ENCODE assay signal across 15 mouse cellular contexts in the genomic region with DNA sequence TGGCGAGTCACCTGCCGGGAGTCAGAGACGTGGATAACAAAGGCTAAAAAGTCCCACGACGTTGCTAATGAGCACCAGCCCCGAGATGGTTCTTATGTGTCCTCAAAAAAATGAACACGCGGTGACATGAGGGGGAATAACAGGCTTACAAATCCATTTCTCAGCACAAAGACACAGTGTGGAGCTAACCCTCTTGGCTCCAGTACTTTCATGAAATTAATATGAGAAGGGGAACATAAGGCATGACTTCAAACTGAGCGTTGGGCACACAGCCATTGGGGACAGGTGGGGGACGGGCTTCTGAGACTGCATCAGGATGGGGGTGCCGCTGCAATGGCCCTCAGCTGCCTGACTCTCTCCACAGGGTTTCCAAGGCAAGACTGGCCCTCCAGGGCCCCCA.
DNase-seq lines count a peak whose midpoint lies in the region; ATAC-seq lines count a peak whose summit lies in the region.
"Had no signal": no experiment of that assay in that cellular context is flagged by ENCODE, and none has a peak within 500 bp of the region (broad histone marks: within the 10 kb centered on the region; RNA-seq: fewer than 3 reads in every experiment).

No protein-coding gene starts in this region.

- no peak for ATAC-seq in hindbrain, embryonic 11.5 days (ENCODE audit: low FRiP score)
- ATAC-seq in midbrain, embryonic 15.5 days (replicated peaks): peak; percentile 33; the same call in 1 of the 2 replicates
- no peak for ATAC-seq in midbrain, embryonic 11.5 days (ENCODE audit: low FRiP score)
- ATAC-seq in liver, embryonic 16.5 days (ENCODE audit: low read depth): no peak

- H3K4me3 ChIP-seq in hindbrain, embryonic 10.5 days: no peak overlapping the region
- H3K4me3 ChIP-seq in hindbrain, embryonic 11.5 days (ENCODE audit: low read depth, low read length): no peak overlapping the region
- H3K4me3 ChIP-seq in midbrain, embryonic 15.5 days: no peak overlapping the region
- no peak overlapping the region for H3K4me3 ChIP-seq in midbrain, embryonic 11.5 days (ENCODE audit: low read depth, low read length)
- no peak overlapping the region for H3K4me3 ChIP-seq in liver, embryonic 16.5 days (ENCODE audit: low read depth, low read length)
- H3K4me3 ChIP-seq: heart, embryonic 13.5 days had no signal

- H3K27me3 ChIP-seq in hindbrain, embryonic 10.5 days (ENCODE audit: insufficient read depth, poor library complexity, severe bottlenecking): no peaks in the 10 kb centered on the region
- H3K27me3 ChIP-seq in hindbrain, embryonic 11.5 days (ENCODE audit: control insufficient read depth, insufficient read depth, low read length): no peaks in the 10 kb centered on the region
- no peaks in the 10 kb centered on the region for H3K27me3 ChIP-seq in midbrain, embryonic 15.5 days (replicated peaks)
- H3K27me3 ChIP-seq in midbrain, embryonic 11.5 days (ENCODE audit: control insufficient read depth, insufficient read depth, low read length): no peaks in the 10 kb centered on the region
- no peaks in the 10 kb centered on the region for H3K27me3 ChIP-seq in liver, embryonic 16.5 days (ENCODE audit: control insufficient read depth, insufficient read depth, low read depth, low read length)
- H3K27me3 ChIP-seq: heart, embryonic 13.5 days had no signal

- H3K27ac ChIP-seq in hindbrain, embryonic 10.5 days: peak overlapping the region; percentile 41; the same call in 1 of the 2 replicates
- no peak overlapping the region for H3K27ac ChIP-seq in hindbrain, embryonic 11.5 days (ENCODE audit: low read depth, low read length)
- peak overlapping the region; percentile 42; the same call in 1 of the 2 replicates for H3K27ac ChIP-seq in midbrain, embryonic 15.5 days
- no peak overlapping the region for H3K27ac ChIP-seq in midbrain, embryonic 11.5 days (ENCODE audit: low read depth, low read length)
- peak overlapping the region; percentile 89 for H3K27ac ChIP-seq in liver, embryonic 16.5 days (ENCODE audit: low read length)
- H3K27ac ChIP-seq: heart, embryonic 13.5 days; kidney, postnatal 0 days had no signal

- H3K4me2 ChIP-seq in hindbrain, embryonic 11.5 days (replicated peaks; ENCODE audit: low read depth, low read length): no peak overlapping the region
- H3K4me2 ChIP-seq in midbrain, embryonic 15.5 days: no peak overlapping the region
- H3K4me2 ChIP-seq in midbrain, embryonic 11.5 days: no peak overlapping the region
- no peak overlapping the region for H3K4me2 ChIP-seq in liver, embryonic 16.5 days (ENCODE audit: low read depth, low read length)
- H3K4me2 ChIP-seq: heart, embryonic 13.5 days had no signal

- peaks cover 18% of the 10 kb centered on the region for H3K4me1 ChIP-seq in hindbrain, embryonic 10.5 days (replicated peaks)
- H3K4me1 ChIP-seq in hindbrain, embryonic 11.5 days (replicated peaks; ENCODE audit: control insufficient read depth, insufficient read depth, low read length): no peaks in the 10 kb centered on the region
- peaks cover 10% of the 10 kb centered on the region; the same call in 1 of the 2 replicates for H3K4me1 ChIP-seq in midbrain, embryonic 15.5 days
- H3K4me1 ChIP-seq in midbrain, embryonic 11.5 days (ENCODE audit: control insufficient read depth, insufficient read depth, low read length): no peaks in the 10 kb centered on the region
- peaks cover 57% of the 10 kb centered on the region for H3K4me1 ChIP-seq in liver, embryonic 16.5 days (ENCODE audit: control insufficient read depth, low read depth, low read length)

- no peak overlapping the region for H3K9ac ChIP-seq in hindbrain, embryonic 11.5 days (ENCODE audit: low read depth, low read length)
- H3K9ac ChIP-seq in midbrain, embryonic 15.5 days: no peak overlapping the region
- no peak overlapping the region for H3K9ac ChIP-seq in midbrain, embryonic 11.5 days (ENCODE audit: low read length)
- H3K9ac ChIP-seq in liver, embryonic 16.5 days (ENCODE audit: low read depth, low read length): no peak overlapping the region
- H3K9ac ChIP-seq: heart, embryonic 13.5 days had no signal

- 90% methylated on average over 11 of the region's 11 CpGs for WGBS in hindbrain, embryonic 10.5 days
- 91% methylated on average over 11 of the region's 11 CpGs for WGBS in hindbrain, embryonic 11.5 days
- 72% methylated on average over 11 of the region's 11 CpGs for WGBS in midbrain, embryonic 15.5 days
- WGBS in midbrain, embryonic 11.5 days: 93% methylated on average over 11 of the region's 11 CpGs
- WGBS in liver, embryonic 16.5 days (ENCODE audit: insufficient replicate concordance): 83% methylated on average over 11 of the region's 11 CpGs

- peaks cover 25% of the 10 kb centered on the region for H3K36me3 ChIP-seq in hindbrain, embryonic 10.5 days
- no peaks in the 10 kb centered on the region for H3K36me3 ChIP-seq in hindbrain, embryonic 11.5 days (ENCODE audit: control insufficient read depth, insufficient read depth, low read length)
- no peaks in the 10 kb centered on the region for H3K36me3 ChIP-seq in midbrain, embryonic 15.5 days (replicated peaks)
- H3K36me3 ChIP-seq in midbrain, embryonic 11.5 days (ENCODE audit: control insufficient read depth, insufficient read depth, low read length): no peaks in the 10 kb centered on the region; the same call in 1 of the 2 replicates
- H3K36me3 ChIP-seq in liver, embryonic 16.5 days (ENCODE audit: control insufficient read depth, insufficient read depth): no peaks in the 10 kb centered on the region

- no peaks in the 10 kb centered on the region for H3K9me3 ChIP-seq in hindbrain, embryonic 10.5 days
- no peaks in the 10 kb centered on the region for H3K9me3 ChIP-seq in hindbrain, embryonic 11.5 days (ENCODE audit: control insufficient read depth, low read length)
- H3K9me3 ChIP-seq in midbrain, embryonic 15.5 days: no peaks in the 10 kb centered on the region
- no peaks in the 10 kb centered on the region for H3K9me3 ChIP-seq in midbrain, embryonic 11.5 days (ENCODE audit: control insufficient read depth, low read length)
- no peaks in the 10 kb centered on the region for H3K9me3 ChIP-seq in liver, embryonic 16.5 days (replicated peaks; ENCODE audit: control insufficient read depth, low read length)
- H3K9me3 ChIP-seq: heart, embryonic 13.5 days had no signal

- DNase-seq in hindbrain, embryonic 10.5 days (ENCODE audit: low spot score): no peak
- DNase-seq in hindbrain, embryonic 11.5 days (ENCODE audit: low spot score): no peak
- no peak for DNase-seq in midbrain, embryonic 11.5 days (ENCODE audit: low spot score, missing footprints)
- peak; percentile 21 to 43 for DNase-seq in cerebellum, postnatal 36 days
- DNase-seq in kidney, adult 9 months: no peak
- no peak for DNase-seq in urinary bladder, postnatal 4 days (ENCODE audit: low spot score in 2 of 2)
- DNase-seq: adrenal gland, postnatal 36 days; B cell, adult 2 months; gastrocnemius, postnatal 14 days; lung, postnatal 4 days; thymus, postnatal 36 days had no signal

Comparison
In these comparisons a context has a peak if more than half of its experiments do, and no peak if none do; other contexts are left out.
1. H3K27ac ChIP-seq: peak in hindbrain, embryonic 10.5 days (single experiment), midbrain, embryonic 15.5 days (single experiment) and liver, embryonic 16.5 days (single experiment); none in hindbrain, embryonic 11.5 days (single experiment) and midbrain, embryonic 11.5 days (single experiment).
2. DNase-seq: peak in cerebellum, postnatal 36 days (2 of 2); none in hindbrain, embryonic 10.5 days (single experiment), hindbrain, embryonic 11.5 days (single experiment), midbrain, embryonic 11.5 days (single experiment), kidney, adult 9 months (single experiment) and urinary bladder, postnatal 4 days (0 of 2).